Mouse (Mus musculus) limb, embryonic 10.5 days (tissue): Measurements from ENCODE around the gene Kmt2a. TPM values are rescaled to one million over a fixed set of nuclear protein-coding genes. Genes with fewer than 3 reads are reported as not detected.

Source experiments
- DNase-seq: peaks from one replicate; pipeline ENCODE4 v3.0.0-alpha.2; 2017; ENCODE audit warnings: low spot score
- H3K27ac ChIP-seq: fragments of 300-500 bp; sonication (generic); 2 replicates; pipeline ENCODE4 v1.5.1; 2016; ENCODE audit warnings: mild to moderate bottlenecking
- H3K27me3 ChIP-seq: fragments of 300-500 bp; sonication (generic); 2 replicates; pipeline ENCODE4 v1.6.1; 2016; ENCODE audit warnings: low read depth, mild to moderate bottlenecking; ENCODE audit not compliant: poor library complexity, severe bottlenecking
- H3K36me3 ChIP-seq: fragments of 300-500 bp; sonication (generic); 2 replicates; pipeline ENCODE4 v1.6.1; 2016; ENCODE audit warnings: mild to moderate bottlenecking, moderate library complexity
- H3K4me1 ChIP-seq: fragments of 300-500 bp; sonication (generic); 2 replicates; pipeline ENCODE4 v1.6.1; 2016
- H3K4me3 ChIP-seq: fragments of 300-500 bp; sonication (generic); 2 replicates; pipeline ENCODE4 v1.5.1; 2016; ENCODE audit warnings: mild to moderate bottlenecking, moderate library complexity
- H3K9me3 ChIP-seq: fragments of 300-500 bp; sonication (generic); replicated peaks from 2 replicates; pipeline ENCODE4 v1.6.1; 2016; ENCODE audit warnings: mild to moderate bottlenecking
- WGBS: fragments of 180-500 bp; shearing (Covaris S2); methylation state at CpG from one replicate; pipeline ENCODE4 v1.1.7; 2016; 5-methylcytosine and 5-hydroxymethylcytosine counted together
- polyA plus RNA-seq: library from polyadenylated mRNA; unstranded; fragments of >200 nt; fragmentation: Nextera tagmentation; extraction: Ambion mirVana; gene quantifications from 2 replicates; pipeline ENCODE4 v1.2.1, GENCODE M21; 2016

The Kmt2a gene
- polyA plus RNA-seq, 1 experiment from 2014 or later: 13.7 TPM

DNA sequence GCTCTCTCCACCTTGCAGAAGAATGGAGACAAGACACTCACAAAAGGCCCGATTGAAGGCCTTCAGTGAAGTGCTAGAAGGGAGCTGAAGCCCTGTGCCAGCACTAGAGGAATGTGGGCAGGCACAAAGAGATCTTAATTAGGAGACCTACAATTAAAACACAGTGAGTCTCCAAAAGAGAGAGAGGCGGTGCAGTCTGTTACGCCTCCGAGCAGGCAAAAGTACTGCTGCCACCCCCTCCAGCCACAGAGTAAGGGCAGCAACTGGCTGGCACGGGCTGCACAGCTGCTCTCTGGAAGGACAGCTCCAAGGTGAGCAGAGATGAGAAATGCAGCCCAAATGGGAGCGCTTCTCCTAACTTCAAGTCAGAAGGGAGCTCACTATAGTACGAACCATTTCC, 5.6 kb downstream of the Kmt2a start:
- H3K36me3 ChIP-seq: peaks cover 33% of the 10 kb centered on the region
- H3K27ac ChIP-seq: no peak overlapping the region
- H3K27me3 ChIP-seq: no peaks in the 10 kb centered on the region
- H3K4me3 ChIP-seq: no peak overlapping the region
- WGBS: 73% methylated on average over 7 of the region's 7 CpGs
- H3K4me1 ChIP-seq: peaks cover 69% of the 10 kb centered on the region
- H3K9me3 ChIP-seq: no peaks in the 10 kb centered on the region
- no peak for DNase-seq

DNA sequence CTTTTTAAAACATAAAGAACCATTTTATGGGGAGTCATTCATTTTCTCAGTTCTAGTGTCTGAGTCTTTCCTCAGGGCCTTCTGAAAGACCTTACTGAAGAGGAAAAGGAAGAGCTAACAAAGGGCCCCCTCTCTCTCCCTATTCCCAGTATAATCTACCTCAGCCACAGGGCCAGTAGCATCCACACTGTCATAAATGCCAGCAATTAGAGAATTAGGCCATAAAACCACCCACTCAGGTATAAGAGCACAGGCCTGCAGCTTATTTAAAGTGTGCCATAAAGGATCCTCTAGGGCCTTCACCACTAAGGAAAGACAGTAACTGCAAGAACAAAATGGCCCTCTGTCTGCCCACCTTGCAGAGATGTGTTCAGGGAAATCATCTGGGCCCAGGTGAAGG, 6.9 kb downstream of the Kmt2a start:
- H3K36me3 ChIP-seq: peaks cover 42% of the 10 kb centered on the region
- H3K27ac ChIP-seq: no peak overlapping the region
- H3K4me1 ChIP-seq: peaks cover 58% of the 10 kb centered on the region
- no peak overlapping the region for H3K4me3 ChIP-seq
- no peaks in the 10 kb centered on the region for H3K9me3 ChIP-seq
- DNase-seq: no peak
- no peaks in the 10 kb centered on the region for H3K27me3 ChIP-seq

DNA sequence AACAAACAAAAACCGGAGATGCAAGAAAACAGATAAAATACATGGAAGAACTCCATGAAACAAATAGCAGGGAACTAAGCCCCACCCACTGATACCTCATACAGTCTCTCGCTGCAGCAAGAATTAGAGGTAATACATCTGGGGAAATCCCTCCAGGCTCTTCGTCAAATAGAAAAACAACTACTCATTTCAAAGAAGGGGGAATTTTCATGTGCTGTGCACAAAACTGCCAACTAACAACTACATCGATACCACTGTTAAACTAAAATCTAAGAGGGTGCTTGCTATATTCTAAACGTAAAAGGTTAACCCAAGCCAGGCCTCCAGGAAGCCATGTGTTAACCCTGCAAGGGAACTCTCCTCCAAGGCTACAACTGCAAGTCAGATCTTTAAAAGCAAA, 7.4 kb downstream of the Kmt2a start:
- H3K4me1 ChIP-seq: peaks cover 52% of the 10 kb centered on the region
- H3K27me3 ChIP-seq: no peaks in the 10 kb centered on the region
- 72% methylated on average over 5 of the region's 5 CpGs for WGBS
- no peak overlapping the region for H3K27ac ChIP-seq
- no peaks in the 10 kb centered on the region for H3K9me3 ChIP-seq
- H3K36me3 ChIP-seq: peaks cover 42% of the 10 kb centered on the region
- no peak for DNase-seq
- H3K4me3 ChIP-seq: no peak overlapping the region

DNA sequence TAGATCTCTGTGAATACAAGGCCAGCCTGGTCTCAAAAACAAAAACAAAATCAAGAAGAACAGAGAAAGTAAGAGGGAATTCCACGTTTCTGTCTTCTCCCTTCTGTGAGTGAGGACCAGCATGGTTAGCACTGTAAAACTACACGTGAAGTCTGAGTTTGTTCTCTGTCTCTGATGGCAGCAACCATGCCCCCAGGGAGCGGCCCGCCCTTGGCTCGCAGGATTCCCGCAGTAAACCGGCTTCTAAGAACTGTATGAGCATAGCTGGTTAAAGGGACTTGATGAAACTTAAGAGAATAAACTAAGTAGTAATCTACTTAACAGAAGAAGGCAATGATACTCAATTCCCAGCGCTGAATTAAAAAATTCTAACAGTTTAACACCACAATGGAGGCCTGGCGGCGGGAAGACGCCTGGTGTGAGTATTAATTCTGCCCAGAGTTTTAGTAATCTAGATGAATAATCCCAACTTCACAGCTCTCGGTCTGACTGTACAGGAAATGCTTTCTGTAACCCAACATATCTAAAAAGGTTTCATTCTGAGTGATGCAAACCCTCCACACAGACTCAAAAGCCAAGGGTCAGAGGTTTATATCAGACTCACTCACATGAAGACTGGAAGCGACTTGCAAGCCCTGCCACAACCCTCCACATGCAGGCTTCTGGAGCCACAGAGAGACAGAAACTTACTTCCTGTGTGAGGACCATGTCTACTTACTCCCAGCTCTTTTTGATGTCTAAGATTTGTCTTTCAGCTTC, 12.6 kb downstream of the Kmt2a start:
- Histone ChIP-seq H3K27me3 (no peaks in the 10 kb centered on the region), H3K27ac (no peak overlapping the region), H3K4me3 (no peak overlapping the region), H3K4me1 (peaks cover 11% of the 10 kb centered on the region; the same call in 1 of the 2 replicates), H3K9me3 (no peaks in the 10 kb centered on the region), H3K36me3 (peaks cover 70% of the 10 kb centered on the region)
- 88% methylated on average over 13 of the region's 13 CpGs for WGBS
- no peak for DNase-seq

DNA sequence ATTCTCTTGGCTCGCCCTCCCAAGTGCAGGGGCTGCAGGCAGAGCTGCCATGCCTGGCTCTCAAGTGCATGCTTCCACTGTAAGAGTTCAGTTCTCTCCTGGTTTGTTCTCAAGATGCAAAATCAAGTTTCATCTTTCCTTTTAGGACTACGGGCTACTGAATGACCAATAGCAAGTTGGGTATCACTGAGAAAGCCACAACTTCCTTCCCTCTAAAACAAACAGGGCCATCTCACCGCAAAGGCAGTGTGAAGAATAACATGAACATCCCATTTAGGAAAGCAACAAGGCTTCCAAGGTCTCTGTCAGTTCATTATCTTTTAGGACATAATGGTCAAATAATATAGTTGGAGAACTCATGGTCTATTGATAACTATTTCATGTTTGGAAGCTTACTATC, 13.4 kb downstream of the Kmt2a start:
- Histone ChIP-seq H3K4me1 (0 out of 2 replicates have a peak, but pooled peaks cover 2% of the 10 kb centered on the region), H3K27ac (no peak overlapping the region), H3K4me3 (no peak overlapping the region), H3K36me3 (peaks cover 79% of the 10 kb centered on the region), H3K27me3 (no peaks in the 10 kb centered on the region), H3K9me3 (no peaks in the 10 kb centered on the region)
- WGBS: 94% methylated on average over 3 of the region's 3 CpGs
- no peak for DNase-seq

DNA sequence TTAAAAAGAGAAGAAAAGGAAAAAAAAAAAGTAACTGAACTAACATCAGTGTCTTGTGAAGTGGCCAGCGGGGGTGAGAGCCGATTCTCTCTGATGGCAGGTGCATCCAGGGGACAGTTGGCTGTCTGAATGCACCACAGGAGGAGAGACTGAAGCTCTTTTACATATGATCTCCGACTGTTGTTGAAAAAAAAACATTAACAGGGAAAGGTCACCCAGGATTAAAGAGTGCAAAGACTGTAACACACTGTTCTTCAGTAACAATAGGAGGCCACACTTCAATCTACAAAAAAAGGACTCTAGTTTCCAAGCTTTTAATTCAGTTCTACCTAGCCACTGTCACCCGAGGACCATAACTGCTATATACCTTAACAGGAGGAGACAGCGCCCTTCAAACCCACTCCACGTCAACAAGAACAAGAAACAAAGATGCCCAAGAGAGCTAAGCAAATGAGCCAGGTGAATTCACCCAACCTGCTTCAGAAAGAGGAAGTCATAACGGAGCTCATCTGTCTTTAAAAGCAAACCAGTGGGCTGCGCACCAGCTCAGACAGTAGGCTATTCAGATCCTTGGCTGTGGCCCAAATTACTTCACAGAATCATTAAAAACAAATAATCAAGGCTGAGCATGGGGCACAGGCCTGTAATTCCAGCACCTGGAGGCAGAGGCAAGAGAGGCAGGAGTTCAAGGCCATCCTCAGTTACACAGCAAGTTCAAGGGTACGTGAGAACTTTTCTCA, 14.4 kb downstream of the Kmt2a start:
- 86% methylated on average over 9 of the region's 9 CpGs for WGBS
- H3K36me3 ChIP-seq: peaks cover 87% of the 10 kb centered on the region

DNA sequence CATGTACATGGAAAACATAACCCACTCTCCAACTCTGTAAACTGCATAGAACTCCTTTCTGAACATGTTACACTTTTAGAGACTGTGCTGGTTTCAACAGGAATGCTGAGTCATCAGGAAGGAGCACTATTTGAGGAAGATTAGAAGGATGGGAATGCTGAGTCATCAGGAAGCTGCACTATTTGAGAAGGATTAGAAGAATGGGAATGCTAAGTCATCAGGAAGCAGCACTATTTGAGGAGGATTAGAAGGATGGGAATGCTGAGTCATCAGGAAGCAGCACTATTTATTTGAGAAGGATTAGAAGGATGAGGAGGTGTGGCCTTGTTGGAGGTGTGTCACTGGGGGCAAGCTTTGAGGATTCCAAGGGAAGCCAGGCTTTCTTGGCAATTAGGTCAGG, 20.0 kb downstream of the Kmt2a start:
- Histone ChIP-seq H3K36me3 (peaks cover 81% of the 10 kb centered on the region), H3K9me3 (no peaks in the 10 kb centered on the region), H3K4me3 (no peak overlapping the region), H3K4me1 (no peaks in the 10 kb centered on the region), H3K27ac (no peak overlapping the region), H3K27me3 (no peaks in the 10 kb centered on the region)
- no peak for DNase-seq

More for the DNA sequence above, 14.4 kb downstream of the Kmt2a start:
- Histone ChIP-seq H3K4me3 (no peak overlapping the region), H3K9me3 (no peaks in the 10 kb centered on the region), H3K27ac (no peak overlapping the region), H3K4me1 (no peaks in the 10 kb centered on the region), H3K27me3 (no peaks in the 10 kb centered on the region)
- DNase-seq: no peak

DNA sequence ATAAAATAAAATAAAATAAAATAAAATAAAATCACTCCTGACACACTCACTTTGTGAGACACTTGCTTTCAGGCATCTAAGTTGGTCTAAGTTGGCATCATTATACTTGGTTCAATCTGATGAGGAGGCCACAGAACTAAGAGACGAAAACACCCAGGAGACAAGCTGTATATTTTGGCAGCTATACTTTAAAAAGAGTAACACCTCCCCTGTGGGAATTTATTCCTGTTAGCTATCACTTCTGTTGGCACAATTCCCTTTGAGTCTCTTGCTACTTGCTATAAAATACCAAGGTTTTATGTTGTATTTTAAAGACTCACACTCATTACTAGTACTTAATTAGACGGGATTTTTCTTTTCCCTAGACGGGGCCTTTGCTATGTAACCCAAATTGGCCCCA, 22.4 kb downstream of the Kmt2a start:
- WGBS: 92% methylated on average over 3 of the region's 3 CpGs
- H3K4me1 ChIP-seq: no peaks in the 10 kb centered on the region
- H3K9me3 ChIP-seq: no peaks in the 10 kb centered on the region
- peaks cover 63% of the 10 kb centered on the region for H3K36me3 ChIP-seq
- DNase-seq: no peak
- no peak overlapping the region for H3K4me3 ChIP-seq
- H3K27ac ChIP-seq: no peak overlapping the region
- H3K27me3 ChIP-seq: no peaks in the 10 kb centered on the region

DNA sequence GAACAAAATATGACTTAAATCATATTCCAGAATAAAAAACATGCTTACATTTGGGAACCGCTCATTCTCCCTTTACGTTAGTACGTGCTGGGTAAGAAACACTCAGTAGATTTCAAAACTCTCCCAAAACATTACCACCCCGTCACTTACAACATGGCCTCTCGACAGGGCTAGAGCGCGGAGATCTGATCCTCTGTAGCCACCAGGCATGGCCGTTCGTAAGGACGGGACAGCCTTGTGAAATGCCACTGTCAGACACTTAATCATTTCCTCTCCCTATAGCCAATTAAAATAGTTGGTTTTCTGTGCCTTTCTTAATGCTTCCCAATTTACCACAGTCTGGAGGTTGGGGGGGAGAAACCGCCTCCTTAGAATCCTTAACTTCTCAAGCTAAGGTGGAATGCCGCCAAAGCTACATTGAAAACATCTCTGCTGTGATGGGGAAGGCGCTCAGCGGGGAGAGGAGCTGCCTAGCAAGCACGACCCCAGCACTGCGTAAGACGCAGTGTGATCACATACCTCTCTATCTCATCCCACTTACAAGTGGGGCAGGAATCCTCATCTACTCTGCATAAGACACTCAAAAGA, 23.6 kb downstream of the Kmt2a start:
- 91% methylated on average over 17 of the region's 17 CpGs for WGBS
- no peak for DNase-seq
- Histone ChIP-seq H3K27ac (no peak overlapping the region), H3K9me3 (no peaks in the 10 kb centered on the region), H3K4me1 (no peaks in the 10 kb centered on the region), H3K27me3 (no peaks in the 10 kb centered on the region), H3K36me3 (peaks cover 54% of the 10 kb centered on the region), H3K4me3 (no peak overlapping the region)

DNA sequence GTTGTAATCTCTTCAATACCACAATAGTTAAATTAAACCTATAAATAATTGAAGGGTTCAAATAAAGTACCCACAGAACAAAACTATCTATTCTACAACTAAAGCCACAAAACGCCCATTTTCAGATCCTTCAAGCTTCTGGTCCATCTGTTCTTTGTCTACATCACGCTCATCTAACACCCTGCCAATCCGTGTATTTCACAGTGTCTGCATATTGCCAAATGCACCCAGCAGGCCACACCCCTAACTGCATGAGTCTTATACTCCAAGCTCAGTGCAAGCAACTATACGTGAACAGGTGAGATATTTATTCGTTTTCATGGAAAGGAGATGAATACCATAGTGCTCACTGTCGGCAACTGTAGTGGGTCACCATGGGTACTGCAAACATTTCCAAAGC, 25.9 kb downstream of the Kmt2a start:
- H3K36me3 ChIP-seq: peaks cover 54% of the 10 kb centered on the region
- H3K27me3 ChIP-seq: no peaks in the 10 kb centered on the region
- no peak overlapping the region for H3K4me3 ChIP-seq
- DNase-seq: no peak
- no peak overlapping the region for H3K27ac ChIP-seq
- no peaks in the 10 kb centered on the region for H3K9me3 ChIP-seq
- 91% methylated on average over 6 of the region's 6 CpGs for WGBS
- H3K4me1 ChIP-seq: no peaks in the 10 kb centered on the region

DNA sequence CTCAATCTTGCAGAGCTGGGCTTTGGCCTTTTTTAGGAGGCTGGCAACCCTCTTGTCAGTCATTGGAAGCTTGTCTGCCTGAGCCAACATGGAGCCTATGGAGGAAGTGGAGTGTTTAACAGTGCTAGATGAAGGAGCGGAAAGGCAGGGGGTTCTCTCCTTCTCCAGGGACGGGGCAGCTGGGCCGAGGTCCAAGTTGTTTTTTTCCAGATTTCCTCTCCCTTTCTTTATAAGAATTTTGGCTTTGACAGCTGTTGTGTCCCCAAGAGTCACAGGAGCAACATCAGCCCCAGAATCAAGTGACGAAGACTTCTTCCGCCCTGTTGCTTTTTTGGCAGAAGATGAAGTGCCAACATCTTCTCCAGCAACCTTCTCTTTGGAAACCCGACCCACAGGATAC, 33.6 kb downstream of the Kmt2a start:
- Histone ChIP-seq H3K36me3 (peaks cover 97% of the 10 kb centered on the region), H3K27ac (no peak overlapping the region), H3K4me1 (no peaks in the 10 kb centered on the region), H3K9me3 (no peaks in the 10 kb centered on the region), H3K27me3 (no peaks in the 10 kb centered on the region), H3K4me3 (no peak overlapping the region)
- no peak for DNase-seq
- 96% methylated on average over 6 of the region's 6 CpGs for WGBS

DNA sequence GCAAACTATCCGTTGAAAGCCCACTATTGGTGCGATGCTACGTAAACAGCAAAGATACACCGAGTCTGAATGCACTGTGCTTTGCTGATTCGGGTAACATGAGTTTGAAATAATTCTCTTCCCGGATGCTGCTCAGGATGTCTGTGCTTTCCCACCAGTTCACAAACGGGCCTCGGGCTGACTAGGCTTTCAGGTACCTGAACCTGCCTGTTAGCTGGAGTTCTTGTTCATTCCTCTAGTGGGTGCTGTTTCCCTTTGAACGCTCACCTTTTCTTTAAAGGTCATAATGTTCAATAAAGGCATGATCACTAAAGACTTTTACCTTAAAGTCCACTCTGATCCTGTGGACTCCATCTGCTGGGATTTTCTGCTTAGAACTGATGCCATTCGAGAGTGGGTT, 39.9 kb downstream of the Kmt2a start:
- Histone ChIP-seq H3K4me3 (no peak overlapping the region), H3K27ac (no peak overlapping the region), H3K27me3 (no peaks in the 10 kb centered on the region), H3K4me1 (no peaks in the 10 kb centered on the region), H3K36me3 (peaks cover 98% of the 10 kb centered on the region), H3K9me3 (no peaks in the 10 kb centered on the region)
- no peak for DNase-seq
- WGBS: 91% methylated on average over 10 of the region's 10 CpGs

DNA sequence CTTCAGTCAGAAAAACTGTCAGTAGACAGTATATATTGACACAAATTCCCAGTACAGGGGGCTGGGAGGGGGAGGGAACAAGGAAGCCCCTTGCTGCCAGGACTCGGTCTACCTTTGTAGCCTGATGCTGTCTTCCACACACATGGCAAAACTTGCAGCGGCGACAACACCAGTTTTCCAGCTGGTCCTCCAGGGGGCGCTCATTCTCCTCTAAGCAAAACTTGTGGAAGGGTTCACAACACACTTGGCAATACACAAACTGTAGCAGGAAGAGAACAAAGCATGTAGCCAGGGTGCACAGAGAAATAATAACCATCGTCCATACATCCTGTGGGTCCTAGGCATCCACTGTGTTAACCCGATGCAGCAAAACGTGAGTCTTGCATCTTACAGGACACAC, 44.7 kb downstream of the Kmt2a start:
- H3K4me1 ChIP-seq: no peaks in the 10 kb centered on the region
- H3K27me3 ChIP-seq: no peaks in the 10 kb centered on the region
- peaks cover 97% of the 10 kb centered on the region for H3K36me3 ChIP-seq
- H3K4me3 ChIP-seq: no peak overlapping the region
- no peaks in the 10 kb centered on the region for H3K9me3 ChIP-seq
- no peak overlapping the region for H3K27ac ChIP-seq
- WGBS: 61% methylated on average over 7 of the region's 7 CpGs
- peak; percentile 84 for DNase-seq
